Mouse (Mus musculus) stomach, embryonic 16.5 days (tissue): ENCODE data around the gene Unc50. TPM values are rescaled to one million over a fixed set of nuclear protein-coding genes. Genes with fewer than 3 reads are reported as not detected.

Experiments used
- ATAC-seq: fragments of 200-750 bp; cut with Nextera tagmentation; 2 replicates; pipeline ENCODE4 v1.8.0; 2017; ENCODE audit warnings: moderate number of reproducible peaks, moderate TSS enrichment; ENCODE audit not compliant: insufficient read depth, low FRiP score
- H3K27ac ChIP-seq: fragments of 300-500 bp; sonication (generic); 2 replicates; pipeline ENCODE4 v1.5.1; 2014; ENCODE audit warnings: low read length
- H3K27me3 ChIP-seq: fragments of 300-500 bp; sonication (generic); 2 replicates; pipeline ENCODE4 v1.6.1; 2014; ENCODE audit warnings: low read length, control low read depth, mixed read lengths; ENCODE audit not compliant: control insufficient read depth, insufficient read depth
- H3K36me3 ChIP-seq: fragments of 300-500 bp; sonication (generic); 2 replicates; pipeline ENCODE4 v1.6.1; 2014; ENCODE audit warnings: low read length; ENCODE audit not compliant: control insufficient read depth, insufficient read depth
- H3K4me1 ChIP-seq: fragments of 300-500 bp; sonication (generic); 2 replicates; pipeline ENCODE4 v1.6.1; 2014; ENCODE audit warnings: low read length, control low read depth, mixed read lengths; ENCODE audit not compliant: control insufficient read depth, insufficient read depth
- H3K4me2 ChIP-seq: fragments of 300-500 bp; sonication (generic); 2 replicates; pipeline ENCODE4 v1.6.1; 2014; ENCODE audit warnings: low read depth, low read length, mixed read lengths
- H3K4me3 ChIP-seq: fragments of 300-500 bp; sonication (generic); replicated peaks from 2 replicates; pipeline ENCODE4 v1.5.1; 2014; ENCODE audit warnings: mild to moderate bottlenecking, low read length
- H3K9ac ChIP-seq: fragments of 300-500 bp; sonication (generic); 2 replicates; pipeline ENCODE4 v1.6.1; 2014; ENCODE audit warnings: low read length
- H3K9me3 ChIP-seq: fragments of 300-500 bp; sonication (generic); replicated peaks from 2 replicates; pipeline ENCODE4 v1.6.1; 2016; ENCODE audit warnings: low read length, control low read depth; ENCODE audit not compliant: control insufficient read depth
- WGBS: fragments of 180-500 bp; shearing (Covaris S2); extraction: QIAGEN DNeasy Blood & Tissue Kit; methylation state at CpG from one replicate; pipeline ENCODE4 v1.1.7; 2014; 5-methylcytosine and 5-hydroxymethylcytosine counted together
- polyA plus RNA-seq: library from polyadenylated mRNA; unstranded; fragments of >200 nt; fragmentation: Nextera tagmentation; extraction: Ambion mirVana; gene quantifications from 2 replicates; pipeline ENCODE4 v1.2.1, GENCODE M21; 2015

The Unc50 gene
- polyA plus RNA-seq, 1 experiment from 2014 or later: 131 TPM

DNA sequence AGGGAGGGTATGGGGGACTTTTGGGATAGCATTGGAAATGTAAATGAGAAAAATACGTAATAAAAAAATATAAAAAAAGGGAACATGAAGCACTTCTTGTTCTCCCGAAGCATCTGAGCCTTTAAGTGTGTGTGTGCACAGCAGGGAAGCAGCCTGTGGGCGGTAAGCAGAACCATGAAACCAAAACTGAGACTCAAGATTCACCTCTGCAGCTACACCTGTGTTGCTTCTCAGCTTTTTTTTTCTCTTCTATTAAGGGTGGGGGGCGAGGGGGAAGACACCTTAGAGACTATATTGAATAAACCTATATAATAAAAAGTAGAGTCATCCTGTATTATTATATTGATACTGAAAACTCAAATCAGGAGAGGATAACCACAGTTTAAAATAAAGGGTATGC is 37.9 kb downstream of the Unc50 start:
- H3K9ac ChIP-seq: no peak overlapping the region
- no peaks in the 10 kb centered on the region for H3K9me3 ChIP-seq
- no peak overlapping the region for H3K4me2 ChIP-seq
- WGBS: 89% methylated on average over 4 of the region's 4 CpGs
- H3K27ac ChIP-seq: no peak overlapping the region
- H3K4me3 ChIP-seq: no peak overlapping the region
- no peaks in the 10 kb centered on the region for H3K27me3 ChIP-seq
- no peaks in the 10 kb centered on the region for H3K4me1 ChIP-seq
- H3K36me3 ChIP-seq: no peaks in the 10 kb centered on the region
- no peak for ATAC-seq

DNA sequence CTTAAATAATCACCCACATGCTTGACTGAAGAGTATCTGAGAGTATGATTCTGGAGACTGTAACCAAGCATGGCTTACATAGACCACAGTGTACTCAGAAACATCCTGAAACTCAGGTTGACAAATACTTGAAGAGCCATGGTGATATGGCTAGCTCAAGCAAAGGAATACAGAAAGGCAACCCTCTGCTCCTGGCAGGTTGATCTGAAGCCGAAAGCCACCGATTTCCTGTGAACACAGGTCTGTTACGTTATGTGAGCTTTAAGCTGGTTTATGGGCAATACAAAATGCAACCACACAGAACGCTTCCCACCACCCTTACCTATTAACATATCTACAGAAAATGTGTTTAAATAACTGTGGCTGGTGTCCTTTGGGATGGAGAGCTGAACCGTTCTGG is 39.1 kb downstream of the Unc50 start:
- Histone ChIP-seq H3K4me3 (no peak overlapping the region), H3K36me3 (no peaks in the 10 kb centered on the region), H3K4me2 (no peak overlapping the region), H3K27ac (no peak overlapping the region), H3K9ac (no peak overlapping the region), H3K27me3 (no peaks in the 10 kb centered on the region), H3K4me1 (no peaks in the 10 kb centered on the region), H3K9me3 (no peaks in the 10 kb centered on the region)
- no peak for ATAC-seq
- WGBS: 93% methylated on average over 5 of the region's 5 CpGs

- Histone ChIP-seq H3K4me2 (no peak overlapping the region), H3K27ac (no peak overlapping the region), H3K27me3 (no peaks in the 10 kb centered on the region), H3K4me1 (0 out of 2 replicates have a peak, but pooled peaks cover 2% of the 10 kb centered on the region), H3K9ac (no peak overlapping the region), H3K4me3 (no peak overlapping the region), H3K9me3 (no peaks in the 10 kb centered on the region), H3K36me3 (no peaks in the 10 kb centered on the region)
- no peak for ATAC-seq
- WGBS: 77% methylated on average over 6 of the region's 6 CpGs
Measured at GRCm38 (mm10) chr1:37471179-37472148, 41.5 kb downstream of the Unc50 start.

GRCm38 (mm10) chr1:37473251-37473650 is 43.3 kb downstream of the Unc50 start:
- 80% methylated on average over 10 of the region's 10 CpGs for WGBS
- Histone ChIP-seq H3K27ac (no peak overlapping the region), H3K9ac (no peak overlapping the region), H3K4me3 (no peak overlapping the region), H3K9me3 (no peaks in the 10 kb centered on the region), H3K27me3 (no peaks in the 10 kb centered on the region), H3K4me1 (peaks cover 9% of the 10 kb centered on the region), H3K36me3 (no peaks in the 10 kb centered on the region), H3K4me2 (no peak overlapping the region)
- no peak for ATAC-seq

DNA sequence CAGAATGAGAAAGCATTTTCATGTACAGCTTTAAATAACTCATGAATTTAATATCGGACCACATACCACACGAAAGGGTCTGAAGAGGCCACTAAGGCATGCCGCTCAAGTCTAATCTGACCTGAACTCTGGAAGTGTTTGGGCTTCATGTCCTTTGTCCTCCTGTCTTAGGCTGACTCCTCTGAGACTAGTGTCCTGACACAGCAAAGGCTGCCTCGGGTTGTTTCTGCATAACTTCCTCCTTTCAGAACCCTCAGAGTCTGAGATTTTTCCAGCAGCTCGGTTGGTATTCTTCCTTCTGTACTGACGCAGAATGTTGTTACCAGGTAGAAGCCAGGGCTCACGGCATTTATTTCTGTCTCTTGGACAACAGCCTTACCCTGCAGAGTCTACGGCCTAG is 44.1 kb downstream of the Unc50 start:
- Histone ChIP-seq H3K4me2 (no peak overlapping the region), H3K36me3 (no peaks in the 10 kb centered on the region), H3K9me3 (no peaks in the 10 kb centered on the region), H3K4me1 (peaks cover 10% of the 10 kb centered on the region), H3K27ac (0 out of 2 replicates have a peak overlapping the region, but pooled peaks have one; percentile 48), H3K4me3 (no peak overlapping the region), H3K9ac (no peak overlapping the region), H3K27me3 (no peaks in the 10 kb centered on the region)
- no peak for ATAC-seq
- 71% methylated on average over 8 of the region's 8 CpGs for WGBS

GRCm38 (mm10) chr1:37474634-37475190 is 44.8 kb downstream of the Unc50 start:
- H3K4me3 ChIP-seq: no peak overlapping the region
- H3K27me3 ChIP-seq: no peaks in the 10 kb centered on the region
- no peak overlapping the region for H3K9ac ChIP-seq
- 80% methylated on average over 6 of the region's 6 CpGs for WGBS
- peaks cover 10% of the 10 kb centered on the region for H3K4me1 ChIP-seq
- H3K27ac ChIP-seq: no peak overlapping the region
- ATAC-seq: no peak
- H3K4me2 ChIP-seq: no peak overlapping the region
- H3K36me3 ChIP-seq: no peaks in the 10 kb centered on the region
- no peaks in the 10 kb centered on the region for H3K9me3 ChIP-seq

GRCm38 (mm10) chr1:37475312-37475711 is 45.4 kb downstream of the Unc50 start:
- Histone ChIP-seq H3K9me3 (no peaks in the 10 kb centered on the region), H3K4me1 (peaks cover 10% of the 10 kb centered on the region), H3K9ac (no peak overlapping the region), H3K4me2 (no peak overlapping the region), H3K4me3 (no peak overlapping the region), H3K27me3 (no peaks in the 10 kb centered on the region), H3K36me3 (no peaks in the 10 kb centered on the region), H3K27ac (no peak overlapping the region)
- 94% methylated on average over 3 of the region's 3 CpGs for WGBS
- no peak for ATAC-seq

DNA sequence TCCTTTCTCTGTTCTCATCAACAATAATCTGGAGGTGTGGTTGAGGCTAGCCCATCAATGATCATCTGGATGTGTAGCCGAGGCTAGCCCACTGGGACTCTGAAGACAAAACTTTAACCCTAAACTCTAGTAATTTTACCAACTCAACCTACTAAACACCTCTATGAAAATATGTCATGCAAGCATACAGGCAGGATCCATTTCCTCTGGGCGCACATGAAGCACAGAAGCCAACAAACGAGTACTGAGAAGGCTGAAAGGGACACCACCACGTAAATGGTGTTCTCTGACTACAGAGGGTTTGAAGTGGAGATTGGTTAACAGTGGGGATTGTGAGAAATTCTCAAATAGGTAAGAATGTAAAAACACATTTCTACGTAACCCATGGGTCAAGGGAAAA is 47.3 kb downstream of the Unc50 start:
- no peak overlapping the region for H3K4me2 ChIP-seq

GRCm38 (mm10) chr1:37477928-37478327 is 48.0 kb downstream of the Unc50 start:
- Histone ChIP-seq H3K27ac (peak overlapping the region; percentile 49), H3K4me3 (peak overlapping the region; percentile 19), H3K9me3 (no peaks in the 10 kb centered on the region), H3K9ac (peak overlapping the region; percentile 55; the same call in 1 of the 2 replicates), H3K36me3 (no peaks in the 10 kb centered on the region), H3K4me2 (peak overlapping the region; percentile 19; the same call in 1 of the 2 replicates), H3K27me3 (no peaks in the 10 kb centered on the region), H3K4me1 (peaks cover 10% of the 10 kb centered on the region)
- WGBS: 32% methylated on average over 5 of the region's 5 CpGs
- ATAC-seq: no peak

More for the DNA sequence above, 47.3 kb downstream of the Unc50 start:
- no peaks in the 10 kb centered on the region for H3K9me3 ChIP-seq
- H3K27me3 ChIP-seq: no peaks in the 10 kb centered on the region
- H3K36me3 ChIP-seq: no peaks in the 10 kb centered on the region
- H3K9ac ChIP-seq: no peak overlapping the region
- WGBS: 95% methylated on average over 5 of the region's 5 CpGs
- peaks cover 10% of the 10 kb centered on the region for H3K4me1 ChIP-seq
- no peak overlapping the region for H3K27ac ChIP-seq
- no peak for ATAC-seq
- H3K4me3 ChIP-seq: no peak overlapping the region
